Mouse (Mus musculus) heart, postnatal 0 days (tissue): ENCODE measurements around the gene Lrrc75a.

ENCODE experiments used
- CTCF ChIP-seq: IDR thresholded peaks from 2 replicates; pipeline ENCODE4 v1.5.1; 2016; ENCODE audit warnings: antibody characterized with exemption, control low read depth, low read depth
- EP300 ChIP-seq: IDR thresholded peaks from 2 replicates; pipeline ENCODE4 v1.6.1; 2016; ENCODE audit warnings: antibody characterized with exemption, low read depth

GRCm38 (mm10) chr11:62558152-62558551, 90.2 kb downstream of the Lrrc75a start:
- TF ChIP-seq CTCF (no peak), EP300 (no peak)
